In the genomic region with DNA sequence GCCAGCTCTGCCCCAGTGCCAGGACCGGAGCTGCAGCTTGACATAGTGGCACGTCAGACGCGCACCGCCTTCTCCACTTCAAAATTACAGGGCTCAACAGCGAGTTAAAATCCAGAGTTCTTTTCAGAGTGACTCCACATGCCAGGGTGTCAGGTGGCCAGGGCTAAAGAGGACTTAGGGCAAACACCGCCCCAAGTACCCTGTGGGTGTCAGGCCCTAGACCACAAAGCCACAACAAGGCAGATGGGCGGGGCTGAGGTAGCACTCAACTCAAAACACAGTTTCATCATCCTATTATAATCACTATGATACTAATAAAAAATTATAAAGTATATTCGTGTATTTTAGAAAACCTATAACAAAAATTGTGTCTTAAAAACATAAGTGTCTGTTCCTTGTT, we compare ENCODE assay signal across 22 mouse cellular contexts.
DNase-seq lines count a peak whose midpoint lies in the region; ATAC-seq lines count a peak whose summit lies in the region.
"Had no signal": no experiment of that assay in that cellular context is flagged by ENCODE, and none has a peak within 500 bp of the region (broad histone marks: within the 10 kb centered on the region; RNA-seq: fewer than 3 reads in every experiment).

No protein-coding gene starts in this region.

- peaks cover 3% of the 10 kb centered on the region; the same call in 1 of the 2 replicates for H3K9me3 ChIP-seq in embryonic facial prominence, embryonic 10.5 days
- H3K9me3 ChIP-seq: embryonic facial prominence, embryonic 12.5 days; G1E; kidney, embryonic 15.5 days; limb, embryonic 15.5 days had no signal

- WGBS in embryonic facial prominence, embryonic 10.5 days: 90% methylated on average over 9 of the region's 9 CpGs

- no peaks in the 10 kb centered on the region for H3K4me1 ChIP-seq in embryonic facial prominence, embryonic 10.5 days
- H3K4me1 ChIP-seq: embryonic facial prominence, embryonic 12.5 days; kidney, embryonic 15.5 days; limb, embryonic 15.5 days; midbrain, embryonic 12.5 days had no signal

- peak; percentile 3 to 10 for DNase-seq in lung, adult 18-20 months
- DNase-seq in lung, postnatal 10 days: no peak
- DNase-seq in 416B (ENCODE audit: low read depth) (peak; percentile 73), ES-CJ7 (ENCODE audit: low read depth, low spot score) (peak; percentile 5), MN1 (ENCODE audit: low spot score) (no peak)
- no peak for DNase-seq in embryonic facial prominence, embryonic 10.5 days (ENCODE audit: low spot score)
- no peak for DNase-seq in adrenal gland, adult (ENCODE audit: inconsistent age in 2 of 2, low spot score in 1 of 2)
- DNase-seq: adrenal gland, postnatal 36 days; cerebellum, adult 9-11 months; forebrain, postnatal 0 days; heart, postnatal 4 days; kidney, adult 11 months; kidney, postnatal 4 days; layer of hippocampus, adult 9-11 months; left cerebral cortex, postnatal 4 days had no signal

- ATAC-seq in granulocyte monocyte progenitor cell, adult 5-6 weeks (replicated peaks; ENCODE audit: poor library complexity, severe bottlenecking): peak; percentile 92
- ATAC-seq: forebrain, postnatal 0 days had no signal

- no peak overlapping the region for H3K4me3 ChIP-seq in embryonic facial prominence, embryonic 10.5 days
- H3K4me3 ChIP-seq: embryonic facial prominence, embryonic 12.5 days; kidney, embryonic 15.5 days; limb, embryonic 15.5 days; midbrain, embryonic 12.5 days had no signal

- no peak overlapping the region for H3K27ac ChIP-seq in embryonic facial prominence, embryonic 10.5 days (replicated peaks)
- H3K27ac ChIP-seq: embryonic facial prominence, embryonic 12.5 days; kidney, embryonic 15.5 days; limb, embryonic 15.5 days; liver, embryonic 14.5 days; midbrain, embryonic 12.5 days had no signal

- no peaks in the 10 kb centered on the region for H3K36me3 ChIP-seq in embryonic facial prominence, embryonic 10.5 days (replicated peaks)
- H3K36me3 ChIP-seq: embryonic facial prominence, embryonic 12.5 days; G1E; kidney, embryonic 15.5 days; limb, embryonic 15.5 days; midbrain, embryonic 12.5 days had no signal

- no peaks in the 10 kb centered on the region for H3K27me3 ChIP-seq in embryonic facial prominence, embryonic 10.5 days (replicated peaks; ENCODE audit: low read depth, poor library complexity, severe bottlenecking)
- H3K27me3 ChIP-seq: embryonic facial prominence, embryonic 12.5 days; kidney, embryonic 15.5 days; limb, embryonic 15.5 days; midbrain, embryonic 12.5 days had no signal

Comparison
In these comparisons a context has a peak if more than half of its experiments do, and no peak if none do; other contexts are left out.
1. DNase-seq: peak in lung, adult 18-20 months (2 of 2), 416B (single experiment) and ES-CJ7 (single experiment); none in lung, postnatal 10 days (single experiment), embryonic facial prominence, embryonic 10.5 days (single experiment), MN1 (single experiment) and adrenal gland, adult (0 of 2).